Mouse (Mus musculus): ENCODE measurements around the gene Rabgef1. TPM values are rescaled to one million over a fixed set of nuclear protein-coding genes. Genes with fewer than 3 reads are reported as not detected.

Rabgef1 gene
- total RNA-seq, 1 experiment from 2014 or later, result 58.2 TPM

DNA sequence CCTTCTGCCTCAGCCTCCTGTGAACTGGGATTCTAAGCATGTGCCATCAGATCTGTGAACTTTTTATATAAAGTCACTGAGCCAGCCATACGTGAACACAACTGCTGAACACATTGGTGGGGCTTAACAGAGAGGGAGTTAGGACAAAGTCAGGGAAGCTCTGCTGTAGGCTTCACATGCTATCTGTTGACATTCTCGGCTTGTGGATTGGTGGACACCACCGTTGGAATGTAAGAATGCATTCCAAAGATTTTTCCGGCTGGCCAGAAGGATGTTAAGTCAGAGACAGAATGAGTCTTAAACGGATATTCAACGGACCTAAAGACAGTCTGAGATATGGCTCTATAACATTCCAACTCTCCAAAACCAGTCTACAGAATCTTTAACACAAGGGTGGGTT, 2.5 kb upstream of the Rabgef1 start:
- ATAC-seq (ENCODE audit: extremely low read depth, insufficient number of reproducible peaks, low FRiP score, poor library complexity, severe bottlenecking), result no peak

DNA sequence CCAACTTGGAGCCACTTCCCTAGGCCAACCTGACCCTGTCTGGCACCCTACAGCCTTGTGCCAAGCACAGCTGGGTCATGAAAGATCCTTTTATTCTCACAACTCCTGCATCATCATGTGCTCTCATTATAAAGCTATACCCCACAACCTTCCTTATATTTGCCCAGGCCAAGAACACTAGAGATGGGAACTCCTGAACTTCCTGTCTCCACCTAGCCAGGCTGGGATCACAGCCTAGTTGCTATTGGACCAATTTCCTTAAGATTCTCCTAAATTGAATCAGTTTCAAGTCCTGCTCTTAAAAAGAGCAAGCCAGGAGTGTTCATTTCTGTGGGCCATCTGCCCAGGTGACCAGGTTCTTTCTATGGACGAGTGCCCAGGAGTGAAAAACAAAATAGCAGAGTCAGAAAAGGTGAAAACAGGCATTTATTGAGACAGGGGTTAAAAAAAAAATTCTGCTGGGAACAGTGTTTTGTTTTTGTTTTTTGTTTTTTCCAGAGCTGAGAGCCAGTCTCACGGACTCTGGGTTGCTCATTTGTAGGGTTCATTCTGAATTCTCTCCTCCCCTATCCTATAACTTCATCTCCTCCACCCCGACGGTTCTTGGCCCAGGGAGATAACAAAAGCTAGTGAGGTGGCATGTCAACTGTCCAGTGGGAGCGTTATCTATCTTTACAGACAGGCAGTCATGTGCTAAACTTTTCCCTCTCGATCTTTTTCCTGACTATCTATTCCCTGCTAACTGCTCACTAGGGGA, 754 bp upstream of the Rabgef1 start:
- ATAC-seq (ENCODE audit: extremely low read depth, insufficient number of reproducible peaks, low FRiP score, poor library complexity, severe bottlenecking), result no peak

DNA sequence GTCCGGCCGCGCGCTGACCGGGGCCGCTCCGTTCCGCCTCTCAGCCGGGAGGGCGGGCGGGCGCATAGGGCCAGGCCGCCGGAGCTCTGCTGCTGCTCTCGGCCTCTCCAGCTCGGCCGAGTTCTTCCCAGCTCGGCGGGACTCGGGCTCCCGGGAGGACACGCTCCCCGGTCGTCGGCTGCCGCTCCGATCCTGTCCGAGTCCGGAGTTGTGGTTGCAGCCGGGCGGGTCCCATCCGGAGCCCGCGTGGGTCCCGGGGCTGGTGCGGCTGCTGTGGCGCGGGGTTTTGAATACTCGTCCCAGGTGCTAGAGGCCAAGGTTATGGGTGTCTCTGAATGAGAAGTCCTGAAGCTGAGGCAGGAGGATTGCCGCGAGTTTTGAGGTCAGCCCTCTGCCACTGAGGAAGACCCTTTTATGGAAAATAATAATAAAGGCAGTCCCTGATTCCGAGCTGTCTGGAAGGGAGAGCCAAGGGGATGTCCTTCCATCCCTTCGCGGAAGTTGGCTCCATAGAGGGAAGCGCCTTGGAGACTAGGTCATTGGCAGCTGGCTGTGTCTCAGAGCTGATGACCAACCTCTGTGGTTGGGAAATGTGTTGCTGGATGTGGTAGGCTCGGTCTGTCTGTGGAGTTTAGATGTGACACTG, 481 bp downstream of the Rabgef1 start:
- peak; percentile 53 for ATAC-seq (ENCODE audit: extremely low read depth, insufficient number of reproducible peaks, low FRiP score, poor library complexity, severe bottlenecking)

DNA sequence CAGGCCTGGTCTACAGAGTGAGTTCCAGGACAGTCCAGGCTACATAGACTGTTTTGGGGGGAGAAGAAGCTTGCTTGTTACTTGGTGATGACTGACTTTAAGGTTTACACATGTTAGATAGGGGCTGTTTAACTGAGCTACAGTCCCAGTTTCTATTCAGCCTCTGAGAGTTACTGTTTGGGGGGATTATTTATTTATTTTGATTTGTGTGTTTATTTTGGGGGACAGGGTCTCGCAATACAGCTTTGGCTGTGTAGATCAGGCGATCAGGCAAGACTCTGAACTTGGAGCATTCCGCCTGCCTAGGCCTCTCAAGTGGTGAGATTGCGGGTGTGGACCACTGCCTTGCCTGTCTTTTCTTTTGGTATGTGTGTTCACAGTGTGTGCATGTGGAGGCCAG, 1.4 kb downstream of the Rabgef1 start:
- ATAC-seq (ENCODE audit: extremely low read depth, insufficient number of reproducible peaks, low FRiP score, poor library complexity, severe bottlenecking), result no peak

DNA sequence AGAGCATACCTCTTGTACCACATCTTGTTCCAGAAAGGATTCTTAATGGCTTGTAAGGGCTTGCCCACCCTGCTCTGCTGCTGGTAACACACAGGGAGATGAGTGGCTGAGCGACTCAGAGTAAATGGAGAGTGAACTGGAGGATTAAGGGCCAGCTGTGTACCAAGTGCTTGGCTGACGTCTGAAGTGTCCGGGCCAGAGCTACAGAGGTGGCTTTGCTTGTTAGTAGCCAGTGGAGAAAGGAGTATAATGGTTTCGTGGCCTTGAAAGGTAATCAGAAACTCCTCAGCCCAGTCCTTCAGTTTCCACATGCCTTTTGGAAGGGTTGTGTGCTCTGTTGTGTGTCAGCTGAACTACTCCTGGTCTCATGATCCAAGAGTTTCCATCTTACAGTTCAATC, 6.3 kb downstream of the Rabgef1 start:
- no peak for ATAC-seq (ENCODE audit: extremely low read depth, insufficient number of reproducible peaks, low FRiP score, poor library complexity, severe bottlenecking)

DNA sequence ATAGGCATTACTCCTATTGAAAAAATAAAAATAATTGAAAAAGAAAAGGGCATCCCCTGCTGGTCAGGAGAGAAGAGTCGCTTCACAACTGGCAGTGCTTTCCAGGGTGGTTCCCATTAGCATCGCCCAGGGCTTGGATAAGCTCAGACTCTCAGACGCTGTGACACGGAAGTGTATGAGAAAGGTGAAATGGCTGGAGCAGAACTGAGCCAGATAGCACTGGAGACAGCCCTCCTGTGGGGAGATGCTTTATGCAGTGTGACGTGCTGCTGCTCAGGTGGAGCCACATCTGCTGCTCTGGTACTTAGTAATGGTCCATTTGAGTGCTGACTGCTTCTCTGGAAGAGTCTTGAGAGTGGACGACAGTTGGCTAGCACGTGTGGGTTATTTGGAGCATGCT, 8.8 kb downstream of the Rabgef1 start:
- ATAC-seq (ENCODE audit: extremely low read depth, insufficient number of reproducible peaks, low FRiP score, poor library complexity, severe bottlenecking), result no peak

DNA sequence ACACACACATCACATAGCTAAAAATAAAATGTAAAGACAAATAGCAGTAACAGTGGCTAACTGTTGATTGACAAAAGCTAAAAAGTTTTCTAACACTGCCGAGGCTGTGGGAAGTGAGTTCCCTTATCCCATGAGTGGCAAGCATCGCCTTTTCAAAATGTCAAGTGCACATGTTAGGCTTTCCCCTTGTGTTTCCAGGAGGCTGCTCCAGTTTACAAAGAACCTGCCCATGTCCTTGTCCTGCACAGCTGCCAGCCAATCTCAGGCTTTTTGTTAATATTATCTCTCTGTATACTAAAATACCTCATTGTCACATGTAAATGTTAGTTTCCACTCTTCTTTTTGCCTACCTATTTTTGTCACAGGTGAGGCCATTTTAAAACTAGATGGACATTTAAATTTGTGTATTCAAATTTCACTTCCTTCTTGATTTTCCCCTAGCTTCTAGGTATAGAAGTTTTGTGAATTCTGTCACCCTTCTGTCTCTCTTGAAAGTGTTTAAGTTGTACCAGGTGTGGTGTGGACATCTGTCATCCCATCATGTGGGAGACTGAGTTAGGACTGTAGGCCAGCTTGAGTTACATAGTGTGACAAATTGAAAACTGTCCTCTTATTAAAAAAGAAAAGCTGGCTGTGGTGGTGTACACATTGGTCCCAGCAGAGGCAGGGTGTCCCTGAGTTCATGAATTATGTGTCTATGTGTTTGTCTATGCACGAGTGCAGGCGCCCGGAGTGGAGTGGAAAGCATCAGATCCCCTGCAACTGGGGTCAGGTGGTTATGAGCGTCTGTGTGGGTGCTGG, 10.3 kb downstream of the Rabgef1 start:
- ATAC-seq (ENCODE audit: extremely low read depth, insufficient number of reproducible peaks, low FRiP score, poor library complexity, severe bottlenecking), result peak; percentile 22; the same call in 1 of the 2 replicates

DNA sequence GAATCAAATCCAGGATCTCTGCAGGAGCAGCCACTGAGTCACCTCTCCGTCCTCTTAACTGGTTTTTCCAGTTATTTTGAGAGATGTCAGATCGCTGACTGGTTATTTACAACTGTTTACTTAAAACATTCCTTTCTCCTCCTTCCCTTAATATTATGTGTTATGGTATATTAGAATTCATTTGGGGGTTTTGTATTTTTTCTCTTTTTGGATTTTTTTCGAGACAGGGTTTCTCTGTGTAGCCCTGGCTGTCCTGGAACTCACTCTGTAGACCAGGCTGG, 10.9 kb downstream of the Rabgef1 start:
- ATAC-seq (ENCODE audit: extremely low read depth, insufficient number of reproducible peaks, low FRiP score, poor library complexity, severe bottlenecking), result no peak

DNA sequence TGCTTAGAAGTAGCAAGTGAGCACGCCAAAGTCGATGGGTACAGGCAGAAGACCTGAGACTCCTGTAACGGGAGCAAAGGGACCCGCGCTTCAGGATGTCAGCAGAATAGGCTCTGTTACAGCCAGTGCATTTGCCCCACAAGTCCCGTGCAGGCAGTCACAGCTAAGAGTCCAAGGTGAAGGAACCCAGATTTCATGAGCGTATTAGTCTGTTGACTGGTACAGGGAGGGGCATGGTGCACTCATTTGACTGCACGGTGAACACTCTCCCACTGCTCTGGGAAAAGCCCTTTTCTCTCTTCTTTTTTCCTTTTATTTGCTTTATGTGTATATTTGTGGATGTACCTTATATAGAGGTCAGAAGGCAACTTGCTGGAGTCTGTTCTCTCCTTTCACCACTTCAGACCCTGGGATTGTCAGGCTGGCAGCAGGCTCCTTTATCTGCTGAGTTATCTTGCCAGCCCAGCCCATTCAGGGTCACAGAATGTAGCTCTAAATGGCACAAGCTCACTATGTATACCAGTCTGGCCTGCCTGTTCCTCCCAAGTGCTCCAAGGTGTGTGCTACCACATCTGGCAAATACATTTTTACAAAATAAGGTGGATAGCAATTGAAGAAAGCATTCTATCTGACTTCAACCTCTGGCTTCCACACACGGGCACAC, 12.7 kb downstream of the Rabgef1 start:
- ATAC-seq (ENCODE audit: extremely low read depth, insufficient number of reproducible peaks, low FRiP score, poor library complexity, severe bottlenecking), result no peak

DNA sequence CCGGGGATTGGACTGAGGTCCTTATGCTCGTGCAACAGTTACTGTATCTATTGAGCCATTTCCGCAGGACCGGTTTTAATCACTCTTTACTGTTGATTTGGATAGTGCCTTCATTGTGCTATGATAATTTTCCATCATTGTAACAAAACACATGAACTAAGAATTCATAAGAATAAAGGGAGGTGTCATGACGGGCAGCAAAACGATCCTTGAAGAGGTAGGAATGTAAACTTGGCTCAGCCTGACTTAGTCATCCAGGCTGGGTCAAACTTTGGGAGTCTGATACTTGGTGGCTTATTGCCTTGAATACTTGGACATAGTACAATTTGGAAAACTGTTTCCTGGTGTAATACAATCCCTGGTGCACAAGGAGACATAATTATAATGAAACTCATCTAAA, 13.7 kb downstream of the Rabgef1 start:
- ATAC-seq (ENCODE audit: extremely low read depth, insufficient number of reproducible peaks, low FRiP score, poor library complexity, severe bottlenecking), result no peak

DNA sequence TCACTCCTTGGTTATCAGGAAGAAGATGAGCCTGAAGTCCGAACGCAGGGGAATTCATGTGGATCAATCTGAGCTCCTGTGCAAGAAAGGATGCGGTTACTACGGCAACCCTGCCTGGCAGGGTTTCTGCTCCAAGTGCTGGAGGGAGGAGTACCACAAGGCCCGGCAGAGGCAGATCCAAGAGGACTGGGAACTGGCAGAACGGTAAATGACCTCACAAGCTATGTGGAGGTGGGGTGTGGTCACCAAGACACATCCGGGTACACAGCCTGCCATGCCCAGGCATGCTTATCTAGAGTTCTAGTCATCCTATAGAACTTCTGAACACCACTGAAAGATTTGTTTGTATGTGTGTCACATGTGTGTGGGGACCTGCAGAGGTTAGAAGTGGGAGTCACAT, 15.8 kb downstream of the Rabgef1 start:
- no peak for ATAC-seq (ENCODE audit: extremely low read depth, insufficient number of reproducible peaks, low FRiP score, poor library complexity, severe bottlenecking)

DNA sequence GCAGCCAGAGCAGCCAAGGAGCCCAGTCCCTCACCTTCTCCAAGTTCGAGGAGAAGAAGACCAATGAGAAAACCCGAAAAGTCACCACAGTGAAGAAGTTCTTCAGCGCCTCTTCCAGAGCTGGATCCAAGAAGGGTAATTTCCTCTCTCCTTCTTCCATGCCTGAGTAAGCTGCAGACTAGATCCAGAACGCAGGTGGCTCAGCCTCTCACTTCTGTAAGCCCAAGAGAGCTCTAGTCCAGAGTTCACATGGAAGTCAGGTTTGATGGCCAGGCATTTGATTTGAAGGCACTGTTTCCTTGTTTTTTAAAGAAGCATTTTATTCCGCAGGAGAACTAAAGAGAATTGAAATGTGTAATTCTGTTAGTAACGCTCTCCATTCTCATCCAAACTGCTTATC, 19.3 kb downstream of the Rabgef1 start:
- no peak for ATAC-seq (ENCODE audit: extremely low read depth, insufficient number of reproducible peaks, low FRiP score, poor library complexity, severe bottlenecking)

DNA sequence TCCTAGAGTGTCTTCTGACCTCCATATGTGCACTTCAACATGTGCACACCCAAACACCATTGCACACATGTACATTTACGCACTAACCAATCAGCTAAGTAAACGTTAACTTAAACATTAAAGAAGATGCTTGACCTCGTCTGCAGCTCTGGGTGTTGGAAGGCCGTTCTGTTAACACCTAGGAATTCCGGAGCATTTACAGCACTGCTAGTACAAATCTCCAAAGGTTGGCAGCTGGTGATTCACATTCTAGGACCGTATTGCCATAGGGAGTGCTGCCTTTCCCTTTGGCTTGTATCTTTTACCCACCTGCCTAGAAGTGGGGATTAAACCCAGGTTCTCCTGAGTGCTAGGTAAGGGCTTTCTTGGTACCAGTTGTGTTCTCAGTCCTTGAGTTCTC, 20.3 kb downstream of the Rabgef1 start:
- ATAC-seq (ENCODE audit: extremely low read depth, insufficient number of reproducible peaks, low FRiP score, poor library complexity, severe bottlenecking), result no peak

DNA sequence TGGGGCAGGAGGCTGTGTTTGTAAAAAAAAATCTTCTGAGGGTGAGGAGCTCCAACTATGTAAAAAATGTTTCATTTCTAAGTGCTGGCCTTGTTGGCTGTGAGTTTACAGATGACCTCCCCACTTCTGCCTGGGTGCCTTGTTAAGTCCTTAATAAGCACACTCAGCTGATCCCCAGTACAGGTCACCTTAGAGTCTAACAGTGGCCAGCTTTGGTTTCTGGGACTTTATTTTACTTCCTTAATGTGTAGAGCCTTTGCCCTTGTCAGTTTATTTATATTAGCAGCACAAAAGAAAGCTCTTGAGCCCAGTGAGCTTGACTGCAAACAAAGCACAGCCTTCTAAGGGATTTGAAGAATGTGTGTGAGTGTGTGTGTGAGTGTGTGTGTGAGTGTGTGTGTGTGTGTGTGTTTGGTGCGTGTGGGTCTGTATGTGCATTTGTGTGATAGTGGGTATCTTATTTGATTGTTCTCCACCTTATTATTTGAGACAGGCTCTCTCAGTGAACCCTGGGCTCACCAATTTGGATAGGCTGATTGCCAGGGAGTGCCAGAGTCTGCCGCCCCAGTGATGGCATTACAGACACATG, 20.9 kb downstream of the Rabgef1 start:
- no peak for ATAC-seq (ENCODE audit: extremely low read depth, insufficient number of reproducible peaks, low FRiP score, poor library complexity, severe bottlenecking)

DNA sequence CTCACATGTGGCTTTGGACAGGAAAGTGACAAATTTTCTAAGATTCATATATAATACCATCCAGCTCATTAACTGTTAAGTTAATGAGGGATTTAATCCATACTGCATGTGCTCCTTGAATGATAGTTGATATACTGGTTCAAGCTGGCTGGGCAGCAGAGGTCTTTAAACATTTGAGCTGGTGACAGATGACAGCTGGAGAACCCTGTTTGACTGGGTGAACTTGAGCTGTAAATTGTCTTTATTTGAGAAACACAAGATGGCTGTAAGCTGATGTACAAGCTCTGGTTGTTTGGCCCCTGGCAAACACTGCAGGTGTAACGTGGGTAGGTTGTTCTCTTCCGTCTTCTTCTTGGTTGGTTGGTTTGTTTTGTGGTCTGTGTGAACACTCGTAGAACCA, 22.2 kb downstream of the Rabgef1 start:
- ATAC-seq (ENCODE audit: extremely low read depth, insufficient number of reproducible peaks, low FRiP score, poor library complexity, severe bottlenecking), result no peak

DNA sequence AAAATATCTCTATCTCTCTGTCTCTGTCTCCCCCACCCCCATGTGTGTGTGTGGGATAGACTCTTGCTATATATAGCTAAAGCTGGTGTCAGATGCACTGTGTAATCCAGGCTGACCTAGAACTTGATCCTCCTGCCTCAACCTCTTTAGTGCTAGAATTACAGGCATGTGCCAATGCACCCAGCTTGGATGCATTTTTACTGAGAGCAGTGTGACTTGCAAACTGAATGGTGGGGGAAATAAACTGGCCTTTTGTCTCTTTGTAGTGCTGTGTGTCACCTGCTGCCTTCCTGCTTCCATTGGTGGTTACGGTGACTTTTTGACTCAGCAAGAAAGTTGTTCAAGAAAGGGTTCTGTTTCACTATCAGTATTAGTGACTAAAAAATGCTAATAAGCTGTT, 24.7 kb downstream of the Rabgef1 start:
- no peak for ATAC-seq (ENCODE audit: extremely low read depth, insufficient number of reproducible peaks, low FRiP score, poor library complexity, severe bottlenecking)

DNA sequence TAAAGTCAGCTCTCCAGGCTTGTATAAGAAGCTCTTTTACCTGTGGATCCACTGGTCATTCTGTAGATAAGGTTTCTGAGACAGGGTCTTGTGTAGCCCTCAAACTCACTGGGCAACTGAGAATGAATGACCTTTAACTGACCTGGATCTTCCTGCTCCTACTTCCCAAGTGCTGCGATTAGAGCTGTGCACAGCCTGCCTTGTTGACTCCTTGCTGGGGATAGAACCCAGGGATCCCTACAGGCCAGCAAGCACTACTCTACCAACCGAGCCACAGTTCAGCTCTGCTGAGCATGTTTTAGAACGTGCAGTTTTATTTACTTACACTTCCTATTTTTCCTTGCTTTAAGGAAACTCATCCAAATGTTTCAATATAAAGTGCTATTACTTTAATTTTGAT, 25.9 kb downstream of the Rabgef1 start:
- no peak for ATAC-seq (ENCODE audit: extremely low read depth, insufficient number of reproducible peaks, low FRiP score, poor library complexity, severe bottlenecking)

DNA sequence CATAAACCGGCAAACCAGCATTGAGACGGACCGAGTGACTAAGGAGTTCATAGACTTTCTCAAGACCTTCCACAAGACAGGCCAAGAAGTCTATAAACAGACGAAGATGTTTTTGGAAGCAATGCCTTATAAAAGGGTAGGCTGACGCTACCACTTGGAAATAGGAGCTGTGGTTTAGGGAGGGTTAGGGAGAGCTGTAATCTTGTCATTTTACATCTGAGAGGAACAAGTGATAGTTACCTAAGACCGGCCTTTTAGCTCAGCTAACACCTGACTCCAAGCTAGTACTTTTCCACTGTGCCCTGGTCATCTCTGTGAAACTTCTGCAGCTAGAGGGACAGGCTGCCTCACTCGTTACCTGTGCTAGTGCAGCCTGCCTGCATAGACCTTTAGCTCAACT, 26.4 kb downstream of the Rabgef1 start:
- ATAC-seq (ENCODE audit: extremely low read depth, insufficient number of reproducible peaks, low FRiP score, poor library complexity, severe bottlenecking), result no peak

DNA sequence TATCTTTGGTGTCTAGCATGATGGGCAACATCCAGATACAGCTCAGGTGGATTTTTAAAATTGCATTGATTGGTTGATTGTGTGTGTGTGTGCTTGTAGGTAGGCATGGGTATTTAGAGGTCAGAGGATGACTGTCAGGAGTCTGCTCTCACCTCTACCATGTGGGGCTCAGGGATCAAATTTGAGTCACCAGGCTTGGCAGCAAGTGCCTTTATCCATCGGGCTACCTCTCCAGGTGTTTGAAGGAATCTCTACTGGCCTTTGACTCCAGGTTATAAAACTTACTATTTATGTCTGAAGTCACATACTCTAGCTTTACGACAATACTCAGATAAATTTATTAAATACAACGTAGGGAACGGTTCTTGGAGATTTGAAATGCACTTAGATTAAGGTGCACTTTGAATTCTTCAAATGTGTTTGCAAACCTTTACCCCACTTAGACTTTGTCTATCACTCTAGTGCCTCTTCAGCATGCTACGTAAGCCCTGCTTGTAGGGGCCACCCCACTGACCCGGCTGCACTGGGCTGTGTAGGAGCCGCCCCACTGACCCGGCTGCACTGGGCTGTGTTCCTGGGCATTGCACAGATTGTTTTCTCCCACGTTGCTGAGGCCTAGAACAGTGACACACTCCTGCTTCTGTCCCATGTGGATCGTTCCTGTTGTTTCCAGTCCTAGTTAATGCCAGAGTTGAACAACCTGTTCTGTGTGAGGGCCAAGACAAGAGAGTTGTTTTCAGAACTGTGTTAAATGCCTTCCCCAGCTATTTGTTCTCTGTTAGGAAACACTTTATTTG, 28.8 kb downstream of the Rabgef1 start:
- no peak for ATAC-seq (ENCODE audit: extremely low read depth, insufficient number of reproducible peaks, low FRiP score, poor library complexity, severe bottlenecking)

All from neutrophil, adult 5-6 weeks (primary cell).